Mouse (Mus musculus) cerebellum, adult 2 months (tissue): ENCODE data around the gene Ccdc81.

Experiments
- CTCF ChIP-seq: fragments of 200-500 bp; IDR thresholded peaks from 2 replicates; pipeline ENCODE4 v1.5.1; 2011; ENCODE audit warnings: low read depth, mild to moderate bottlenecking, control low read depth, low read length, moderate library complexity, borderline replicate concordance; ENCODE audit not compliant: insufficient read depth
- POLR2A ChIP-seq: fragments of 200-500 bp; IDR thresholded peaks from 2 replicates; pipeline ENCODE4 v1.6.1; 2011; ENCODE audit warnings: low read length, control low read depth, borderline replicate concordance; ENCODE audit not compliant: insufficient read depth

DNA sequence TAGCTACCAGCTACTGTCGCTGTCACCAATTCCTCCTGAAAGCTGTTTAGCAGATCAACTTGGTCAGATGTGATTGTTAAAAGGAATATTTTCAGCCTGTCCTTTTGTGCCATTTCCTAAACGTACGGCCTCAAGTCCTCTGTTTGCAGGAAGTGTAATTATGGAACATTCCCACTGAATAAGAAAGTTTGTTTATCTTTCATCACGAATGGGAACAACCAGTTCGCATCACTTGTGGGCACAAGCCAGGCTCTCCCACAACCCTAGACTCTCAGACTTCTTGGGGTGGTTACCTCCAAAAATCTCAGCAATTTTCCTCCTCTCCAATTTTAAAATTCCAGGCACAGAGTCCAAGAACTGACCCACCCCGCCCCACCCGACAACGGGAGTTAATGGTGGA is 63.7 kb downstream of the Ccdc81 start:
- no peak for TF ChIP-seq POLR2A
- no peak for TF ChIP-seq CTCF
